Mouse (Mus musculus): ENCODE measurements at regions not wholly inside any gene's neighbourhood (a gene's known extent, or its start where the extent isn't known, plus 50 kb on each side); places are given as distances from the start of the nearest gene placed in this dataset.

- TF ChIP-seq EP300 (IDR thresholded peaks at IDR 0.05; ENCODE audit: insufficient read depth, low read depth, low read length) (no peak), CTCF (IDR thresholded peaks at IDR 0.05) (no peak)
These were observed 282.1 kb upstream of the Myt1l start for GRCm38 (mm10) chr12:29246041-29246440.

All from heart, adult 2 months (tissue).